Mouse (Mus musculus): ENCODE results near the gene Psmb6. TPM values are rescaled to one million over a fixed set of nuclear protein-coding genes. Genes with fewer than 3 reads are reported as not detected.

Gene Psmb6
- polyA plus RNA-seq (2012; rRNA removed): 335 and 398 TPM in 2 replicates

DNA sequence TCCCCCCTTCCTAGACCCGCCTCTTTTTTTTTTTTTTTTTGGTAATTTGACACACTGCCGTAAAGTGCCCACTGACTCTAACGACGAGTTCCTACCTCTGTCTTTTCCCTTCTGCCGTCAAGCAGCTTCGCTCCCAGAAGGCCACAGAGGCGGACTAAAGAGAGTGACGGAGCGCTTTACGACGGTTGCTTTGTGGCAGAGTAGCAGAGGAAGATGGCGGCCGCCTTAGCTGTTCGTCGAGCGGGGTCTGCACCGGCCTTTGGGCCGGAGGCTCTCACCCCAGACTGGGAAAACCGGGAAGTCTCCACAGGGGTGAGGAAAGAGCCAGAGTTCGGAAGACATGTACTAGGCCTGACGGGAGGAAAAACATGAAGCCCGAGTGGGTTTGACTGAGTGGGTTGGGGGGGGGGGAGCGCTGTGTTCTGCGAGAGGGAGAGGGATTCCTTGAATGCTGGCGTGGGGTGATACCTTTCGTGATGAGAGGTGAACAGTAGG, at the start of gene Psmb6:
TSS of gene Psmb6 (plus strand) at position 184 of the 495 bp plus-strand sequence.
- no peaks in the 10 kb centered on the region for H3K36me3 ChIP-seq (ENCODE audit: control insufficient read depth, insufficient read depth, low read length)
- H3K27me3 ChIP-seq (replicated peaks; ENCODE audit: control insufficient read depth, insufficient read depth, low read length): no peaks in the 10 kb centered on the region
- no peak within 1 kb of the TSS for H3K27ac ChIP-seq (ENCODE audit: insufficient read depth, low read depth, low read length)
- 1% methylated on average over 26 of the region's 26 CpGs for WGBS
- DNase-seq: peak; percentile 98
- peak within 1 kb of the TSS; percentile 73 for H3K4me3 ChIP-seq (ENCODE audit: insufficient read depth, low read depth, low read length)
- TF ChIP-seq CTCF (conservative IDR thresholded peaks at IDR 0.05; ENCODE audit: insufficient read depth, insufficient read length, low read depth, low read length) (no peak), POLR2A (IDR thresholded peaks at IDR 0.05; ENCODE audit: low read depth, low read length) (peak; percentile 67)
- H3K4me1 ChIP-seq (ENCODE audit: control insufficient read depth, insufficient read depth, low read length): peaks cover 6% of the 10 kb centered on the region; the same call in 1 of the 2 replicates

DNA sequence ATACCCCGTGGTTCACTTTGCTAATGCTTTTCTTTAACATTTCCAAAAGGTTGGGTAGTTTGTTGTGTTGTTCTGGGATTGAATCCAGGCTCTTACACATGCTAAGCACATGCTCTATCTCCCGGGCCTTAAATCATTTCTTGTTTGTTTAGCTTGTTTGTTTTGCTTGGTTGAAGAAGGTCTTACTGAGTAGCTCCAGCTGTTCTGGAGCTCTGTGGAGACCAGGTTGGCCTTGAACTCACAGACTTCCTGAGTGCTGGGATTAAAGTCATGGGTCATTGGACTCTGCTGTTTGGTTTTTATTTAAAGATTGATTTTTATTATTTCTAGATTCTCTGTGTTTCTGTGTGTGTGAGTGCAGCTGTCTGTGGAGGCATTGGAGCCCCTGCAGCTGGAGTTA, 39.7 kb upstream of the Psmb6 start:
- WGBS: 59% methylated on average over 2 of the region's 2 CpGs
- Histone ChIP-seq H3K4me3 (ENCODE audit: insufficient read depth, low read depth, low read length) (no peak overlapping the region), H3K4me1 (ENCODE audit: control insufficient read depth, insufficient read depth, low read length) (0 out of 2 replicates have a peak, but pooled peaks cover 1% of the 10 kb centered on the region), H3K27ac (ENCODE audit: insufficient read depth, low read depth, low read length) (no peak overlapping the region), H3K36me3 (ENCODE audit: control insufficient read depth, insufficient read depth, low read length) (no peaks in the 10 kb centered on the region), H3K27me3 (replicated peaks; ENCODE audit: control insufficient read depth, insufficient read depth, low read length) (no peaks in the 10 kb centered on the region)
- no peak for TF ChIP-seq CTCF (conservative IDR thresholded peaks at IDR 0.05; ENCODE audit: insufficient read depth, insufficient read length, low read depth, low read length)
- no peak for TF ChIP-seq POLR2A (IDR thresholded peaks at IDR 0.05; ENCODE audit: low read depth, low read length)
- DNase-seq: peak; percentile 51

DNA sequence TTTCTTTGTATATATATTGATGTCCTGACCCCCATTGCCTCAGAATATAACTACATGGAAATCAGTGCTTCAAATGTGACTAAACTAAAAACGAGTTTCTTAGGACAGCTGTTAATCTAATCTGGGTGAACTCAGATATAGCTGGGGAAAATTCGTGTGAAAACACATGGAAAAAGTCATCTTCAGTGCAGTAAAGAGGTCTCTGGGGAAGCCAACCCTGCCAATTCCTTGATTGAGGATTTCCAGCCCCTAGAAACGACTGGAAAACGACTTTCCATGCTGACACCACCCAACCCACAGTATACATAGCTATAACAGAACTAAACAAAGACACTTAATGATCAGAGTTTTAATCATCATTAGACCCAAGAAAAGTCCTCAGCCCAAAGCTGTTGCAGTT, 37.4 kb upstream of the Psmb6 start:
- 63% methylated on average over 4 of the region's 4 CpGs for WGBS
- Histone ChIP-seq H3K27ac (ENCODE audit: insufficient read depth, low read depth, low read length) (no peak overlapping the region), H3K4me3 (ENCODE audit: insufficient read depth, low read depth, low read length) (no peak overlapping the region), H3K27me3 (replicated peaks; ENCODE audit: control insufficient read depth, insufficient read depth, low read length) (no peaks in the 10 kb centered on the region), H3K36me3 (ENCODE audit: control insufficient read depth, insufficient read depth, low read length) (no peaks in the 10 kb centered on the region), H3K4me1 (ENCODE audit: control insufficient read depth, insufficient read depth, low read length) (no peaks in the 10 kb centered on the region)
- DNase-seq: no peak
- TF ChIP-seq POLR2A (IDR thresholded peaks at IDR 0.05; ENCODE audit: low read depth, low read length) (no peak), CTCF (conservative IDR thresholded peaks at IDR 0.05; ENCODE audit: insufficient read depth, insufficient read length, low read depth, low read length) (no peak)

DNA sequence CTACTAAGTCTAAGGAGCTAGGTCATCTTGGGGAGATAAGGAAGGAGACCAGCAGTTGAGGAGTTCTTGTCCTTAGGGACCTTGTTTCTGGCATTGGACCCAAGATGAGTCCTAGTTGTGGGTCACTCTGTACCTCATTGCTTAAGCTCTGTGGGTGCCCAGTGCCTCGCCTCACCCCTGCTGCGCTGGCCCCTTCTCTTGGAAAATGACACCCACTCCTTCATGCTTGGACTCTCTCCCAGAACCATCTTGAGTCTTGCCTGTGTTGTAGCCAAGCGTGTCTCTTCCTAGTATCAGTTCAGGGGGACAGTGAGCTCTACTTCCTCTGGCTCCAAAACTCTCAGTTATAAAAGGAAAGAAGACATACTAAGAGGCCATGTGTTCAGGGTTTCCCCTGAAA, 36.0 kb upstream of the Psmb6 start:
- Histone ChIP-seq H3K4me1 (ENCODE audit: control insufficient read depth, insufficient read depth, low read length) (no peaks in the 10 kb centered on the region), H3K27ac (ENCODE audit: insufficient read depth, low read depth, low read length) (peak overlapping the region; percentile 55; the same call in 1 of the 2 replicates), H3K27me3 (replicated peaks; ENCODE audit: control insufficient read depth, insufficient read depth, low read length) (no peaks in the 10 kb centered on the region), H3K36me3 (ENCODE audit: control insufficient read depth, insufficient read depth, low read length) (no peaks in the 10 kb centered on the region), H3K4me3 (ENCODE audit: insufficient read depth, low read depth, low read length) (no peak overlapping the region)
- WGBS: 86% methylated on average over 3 of the region's 3 CpGs
- no peak for DNase-seq
- TF ChIP-seq CTCF (conservative IDR thresholded peaks at IDR 0.05; ENCODE audit: insufficient read depth, insufficient read length, low read depth, low read length) (no peak), POLR2A (IDR thresholded peaks at IDR 0.05; ENCODE audit: low read depth, low read length) (no peak)

DNA sequence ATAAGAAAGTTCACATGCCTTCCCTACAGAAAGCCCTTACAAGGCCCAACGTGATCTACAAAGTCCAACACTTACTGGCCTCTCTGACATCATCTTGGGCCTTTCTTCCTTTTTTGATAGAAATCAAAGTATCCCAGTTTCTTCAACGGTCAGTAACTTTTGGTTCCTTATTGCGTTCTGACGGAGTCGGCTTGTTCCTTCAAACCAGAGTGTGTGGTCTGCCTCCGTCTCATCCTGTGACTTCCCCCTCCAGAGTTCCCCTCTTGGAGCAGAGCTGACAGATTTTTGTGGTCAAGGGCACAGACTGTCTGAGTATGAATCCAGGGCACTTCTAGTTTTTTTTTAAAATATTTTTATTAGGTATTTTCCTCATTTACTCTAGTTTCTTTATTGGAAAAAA, 35.5 kb upstream of the Psmb6 start:
- peak overlapping the region; percentile 55; the same call in 1 of the 2 replicates for H3K27ac ChIP-seq (ENCODE audit: insufficient read depth, low read depth, low read length)
- no peaks in the 10 kb centered on the region for H3K36me3 ChIP-seq (ENCODE audit: control insufficient read depth, insufficient read depth, low read length)
- DNase-seq: no peak
- H3K4me3 ChIP-seq (ENCODE audit: insufficient read depth, low read depth, low read length): no peak overlapping the region
- H3K4me1 ChIP-seq (ENCODE audit: control insufficient read depth, insufficient read depth, low read length): no peaks in the 10 kb centered on the region
- no peaks in the 10 kb centered on the region for H3K27me3 ChIP-seq (replicated peaks; ENCODE audit: control insufficient read depth, insufficient read depth, low read length)
- 78% methylated on average over 6 of the region's 6 CpGs for WGBS
- TF ChIP-seq CTCF (conservative IDR thresholded peaks at IDR 0.05; ENCODE audit: insufficient read depth, insufficient read length, low read depth, low read length) (no peak), POLR2A (IDR thresholded peaks at IDR 0.05; ENCODE audit: low read depth, low read length) (no peak)

DNA sequence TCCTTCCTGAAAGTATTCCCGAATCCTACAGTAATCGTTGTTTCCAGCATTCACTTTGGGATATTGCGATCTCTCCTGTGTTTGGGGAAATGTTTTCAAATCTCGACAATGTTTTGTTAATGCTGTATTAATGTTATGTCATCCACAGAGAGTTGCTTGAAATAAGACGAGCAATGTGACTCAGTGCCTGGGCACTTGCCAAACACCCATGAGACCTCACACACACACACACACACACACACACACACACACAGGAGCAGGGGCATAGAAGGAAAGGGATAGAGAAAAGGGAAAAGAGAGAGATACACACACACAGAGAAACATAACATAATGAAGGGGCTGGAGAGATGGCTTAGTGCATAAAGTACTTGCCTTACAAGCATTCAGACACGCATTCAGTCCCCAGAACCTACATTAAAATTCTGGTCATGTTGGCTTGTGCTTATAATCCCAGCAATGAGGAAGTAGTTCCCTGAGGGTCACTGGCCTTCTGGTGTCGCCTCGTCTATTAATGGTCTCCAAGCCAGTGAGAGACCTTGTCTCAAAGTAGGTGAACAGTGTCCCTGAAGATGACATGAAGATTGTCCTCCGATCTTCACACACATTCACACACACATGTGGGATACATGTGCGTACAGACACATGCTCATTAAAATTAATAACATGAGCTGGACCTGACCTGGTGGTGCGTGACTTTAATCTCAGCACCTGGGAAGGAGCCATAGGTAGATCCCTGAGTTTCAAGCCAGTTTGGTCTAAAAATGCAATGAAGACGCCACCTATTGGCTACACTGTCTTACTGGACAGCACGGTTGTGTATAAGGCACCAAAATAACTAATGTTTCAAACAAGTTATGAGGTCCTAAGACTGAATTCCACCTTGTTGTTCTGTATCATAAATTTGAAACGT, 25.3 kb upstream of the Psmb6 start:
- Histone ChIP-seq H3K36me3 (ENCODE audit: control insufficient read depth, insufficient read depth, low read length) (no peaks in the 10 kb centered on the region), H3K4me1 (ENCODE audit: control insufficient read depth, insufficient read depth, low read length) (no peaks in the 10 kb centered on the region; the same call in 1 of the 2 replicates), H3K4me3 (ENCODE audit: insufficient read depth, low read depth, low read length) (no peak overlapping the region), H3K27ac (ENCODE audit: insufficient read depth, low read depth, low read length) (peak overlapping the region; percentile 50), H3K27me3 (replicated peaks; ENCODE audit: control insufficient read depth, insufficient read depth, low read length) (no peaks in the 10 kb centered on the region)
- WGBS: 46% methylated on average over 14 of the region's 14 CpGs
- TF ChIP-seq POLR2A (IDR thresholded peaks at IDR 0.05; ENCODE audit: low read depth, low read length) (no peak), CTCF (conservative IDR thresholded peaks at IDR 0.05; ENCODE audit: insufficient read depth, insufficient read length, low read depth, low read length) (peak; percentile 30)
- peak; percentile 69 for DNase-seq

DNA sequence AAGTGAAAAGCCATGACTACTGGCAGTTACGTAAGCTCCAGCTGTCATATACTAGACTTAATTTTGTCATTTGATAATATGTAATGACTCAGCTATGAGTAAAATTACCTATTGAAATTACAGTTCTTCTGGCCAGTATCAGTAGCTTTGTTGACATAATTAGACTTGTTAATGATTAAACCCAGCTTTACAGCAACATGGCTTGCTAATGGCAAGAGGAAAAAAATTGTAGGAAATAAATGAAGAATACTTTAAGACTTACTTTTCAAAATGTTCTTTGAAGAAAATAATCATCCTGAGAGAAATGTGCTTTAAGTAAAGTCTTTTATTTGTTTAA, 24.7 kb upstream of the Psmb6 start:
- no peaks in the 10 kb centered on the region; the same call in 1 of the 2 replicates for H3K4me1 ChIP-seq (ENCODE audit: control insufficient read depth, insufficient read depth, low read length)
- H3K27me3 ChIP-seq (replicated peaks; ENCODE audit: control insufficient read depth, insufficient read depth, low read length): no peaks in the 10 kb centered on the region
- no peak overlapping the region for H3K27ac ChIP-seq (ENCODE audit: insufficient read depth, low read depth, low read length)
- no peak for TF ChIP-seq CTCF (conservative IDR thresholded peaks at IDR 0.05; ENCODE audit: insufficient read depth, insufficient read length, low read depth, low read length)
- no peak for TF ChIP-seq POLR2A (IDR thresholded peaks at IDR 0.05; ENCODE audit: low read depth, low read length)
- WGBS: 63% methylated on average over 1 of the region's 1 CpGs
- no peaks in the 10 kb centered on the region for H3K36me3 ChIP-seq (ENCODE audit: control insufficient read depth, insufficient read depth, low read length)
- DNase-seq: no peak
- no peak overlapping the region for H3K4me3 ChIP-seq (ENCODE audit: insufficient read depth, low read depth, low read length)
